Mouse (Mus musculus): ENCODE measurements at regions not wholly inside any gene's neighbourhood (a gene's known extent, or its start where the extent isn't known, plus 50 kb on each side); places are given as distances from the start of the nearest gene placed in this dataset.

DNA sequence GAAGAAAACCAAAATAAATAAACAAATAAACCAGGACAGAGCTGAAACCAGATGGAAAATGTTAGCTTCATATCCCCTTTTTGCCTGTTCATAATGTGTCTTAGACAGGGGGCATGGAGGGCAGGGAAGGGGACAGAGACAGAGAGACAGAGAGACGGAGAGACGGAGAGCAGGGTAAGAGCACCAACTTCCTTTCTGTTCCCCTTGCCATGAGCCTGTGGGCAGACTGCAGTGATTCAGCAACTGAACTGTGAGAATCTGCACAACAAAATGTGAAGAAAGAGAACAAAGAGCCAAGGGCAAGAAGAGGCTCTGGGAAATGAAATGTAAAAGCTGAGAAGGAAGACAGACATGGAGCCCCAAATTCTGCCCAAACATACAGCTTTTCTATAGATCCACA lies 161.1 kb downstream of the Cpe start:
- TF ChIP-seq POLR2A (IDR thresholded peaks at IDR 0.05; ENCODE audit: borderline replicate concordance, extremely low read depth, insufficient read depth, insufficient read length, poor library complexity, severe bottlenecking) (no peak), CTCF (IDR thresholded peaks at IDR 0.05; ENCODE audit: borderline replicate concordance, extremely low read depth, insufficient read depth, insufficient read length) (no peak)
